Mouse (Mus musculus) adrenal gland, postnatal 36 days (tissue): ENCODE measurements at regions not wholly inside any gene's neighbourhood (a gene's known extent, or its start where the extent isn't known, plus 50 kb on each side); places are given as distances from the start of the nearest gene placed in this dataset.
A peak's percentile ranks its signal among the peaks of the same experiment; 100 is the strongest.

Source experiments
- DNase-seq, 2 experiments: peaks; one replicate each; pipeline ENCODE4 v3.0.0; 2021; ENCODE audit warnings: mixed read lengths in 1 of 2

DNA sequence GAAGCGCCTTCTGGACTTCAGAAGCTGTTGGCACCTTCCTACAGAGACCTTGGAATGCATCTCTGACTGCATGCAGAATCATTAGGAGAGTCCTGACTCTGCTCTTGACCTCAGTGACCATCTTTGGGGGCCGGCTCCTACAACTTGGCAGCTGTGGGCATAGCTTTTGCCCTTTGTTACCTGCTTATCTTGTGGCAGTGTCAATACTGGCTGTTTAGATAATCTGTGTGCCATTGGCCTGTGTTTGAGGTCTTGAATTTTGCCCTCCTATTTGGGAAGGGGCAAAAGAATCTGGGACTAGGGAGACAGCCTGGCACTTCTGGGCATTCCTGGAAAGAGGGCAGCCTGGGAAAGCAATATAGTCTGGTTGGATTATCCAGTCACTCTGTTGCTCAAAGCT, 137.8 kb upstream of the Gli2 start:
- DNase-seq: no peak

DNA sequence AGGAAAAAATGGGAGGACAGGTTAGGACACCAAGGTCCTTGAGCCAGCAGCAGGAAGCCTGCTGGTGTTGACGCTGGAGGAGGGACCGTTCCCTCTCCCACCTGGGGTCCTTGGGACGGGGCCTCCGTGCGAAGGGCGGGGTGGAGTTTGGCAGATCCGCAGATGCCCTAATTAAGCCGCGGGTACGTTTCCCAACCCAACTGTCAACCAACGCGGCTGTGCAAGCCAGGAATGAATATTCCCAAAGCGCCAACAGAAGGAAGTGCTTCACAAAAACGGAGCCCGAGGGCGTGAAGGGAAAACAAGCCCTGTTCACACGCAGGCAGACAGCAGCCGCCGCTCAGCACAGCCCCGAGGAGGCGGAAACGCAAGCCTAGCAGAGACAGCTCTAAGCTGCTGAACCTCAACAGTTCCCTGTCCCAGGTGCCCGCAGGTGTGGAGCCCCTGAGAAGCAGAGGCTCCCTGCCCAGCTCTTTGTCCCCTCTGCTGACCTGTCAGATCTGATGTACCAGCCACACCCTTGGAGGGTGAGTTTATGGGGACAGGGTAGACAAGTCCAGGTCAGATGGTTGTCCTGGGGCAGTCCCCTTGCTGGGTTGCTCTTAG, 136.1 kb upstream of the Gli2 start:
- no peak for DNase-seq

- no peak for DNase-seq
Measured at GRCm38 (mm10) chr1:119187301-119187700, 133.9 kb upstream of the Gli2 start.

- peak; percentile 39 to 51 for DNase-seq
Measured at GRCm38 (mm10) chr1:119186856-119187255, 133.4 kb upstream of the Gli2 start.

DNA sequence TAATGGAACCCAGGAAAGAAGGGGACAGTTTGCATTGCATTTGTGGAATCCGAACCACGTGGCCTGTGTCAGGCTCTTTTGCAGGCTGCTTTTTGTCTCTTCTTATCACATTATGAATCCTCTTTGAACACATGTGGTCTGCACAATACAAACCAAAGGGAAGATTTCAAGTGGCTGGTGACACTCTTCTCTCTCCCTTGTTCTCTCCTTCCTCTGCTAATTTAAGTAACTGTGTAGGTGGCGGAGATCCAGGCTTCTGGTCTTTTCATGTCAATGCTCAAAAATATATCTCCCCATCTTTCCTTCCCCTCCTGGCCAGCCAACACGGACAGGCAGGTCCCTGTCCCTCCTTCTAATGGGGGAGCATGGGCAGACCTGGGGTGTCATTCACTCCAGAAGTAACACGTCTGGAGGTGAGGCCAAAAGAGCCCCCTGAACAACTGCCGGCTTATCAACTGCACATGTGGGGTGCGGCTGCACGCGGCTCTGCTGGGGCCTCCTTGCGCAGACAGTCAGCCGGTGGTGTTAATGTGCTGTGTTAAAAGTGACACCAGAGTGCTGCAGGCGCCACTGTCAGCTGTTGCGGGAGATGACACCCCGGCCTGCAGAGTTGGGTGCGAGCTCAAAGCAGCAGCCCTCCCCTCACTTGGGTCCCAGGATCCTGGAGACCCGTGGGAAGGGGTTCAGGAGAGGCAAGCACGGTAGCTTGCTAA, 130.3 kb upstream of the Gli2 start:
- no peak for DNase-seq

- no peak for DNase-seq
Measured at GRCm38 (mm10) chr1:119173030-119173756, 119.8 kb upstream of the Gli2 start.

DNA sequence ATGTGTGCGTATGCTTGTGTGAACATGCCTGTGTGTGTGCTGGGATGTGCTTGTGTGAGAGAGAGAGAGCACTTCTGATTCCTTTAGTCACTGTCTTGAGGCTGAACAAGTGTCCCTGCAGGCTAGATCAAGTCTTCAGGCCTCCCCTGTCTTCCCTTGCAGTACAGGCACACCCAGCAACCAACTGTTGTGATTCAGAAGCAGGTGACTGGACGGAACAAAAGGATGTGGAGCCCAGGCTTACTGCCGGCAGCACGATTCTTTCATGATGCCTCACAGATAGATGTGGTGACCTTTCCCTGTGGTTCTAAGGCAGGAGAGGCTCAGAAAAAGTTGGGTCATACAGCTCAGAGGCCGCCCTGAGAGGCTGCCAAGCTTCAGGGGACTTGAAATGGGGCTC, 114.0 kb upstream of the Gli2 start:
- DNase-seq: no peak

DNA sequence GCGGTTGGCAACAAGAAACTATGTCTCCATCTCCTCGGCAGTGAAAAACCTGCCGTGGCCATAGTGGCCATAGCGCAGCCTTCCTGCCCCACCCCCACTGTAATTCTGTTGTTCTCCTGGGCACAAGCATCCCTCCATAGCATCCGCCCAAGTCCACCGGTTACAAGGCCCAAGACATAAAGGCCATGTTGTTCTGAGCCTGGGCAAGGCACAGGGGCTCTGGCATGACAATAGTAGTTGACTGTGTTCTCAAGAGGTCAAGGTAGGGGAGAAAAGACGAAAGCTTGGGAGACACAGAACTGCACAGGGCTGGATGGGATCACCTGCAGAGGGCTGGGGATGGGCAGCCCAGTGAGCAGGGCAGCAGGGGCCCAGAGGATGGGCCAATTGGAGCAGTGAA, 112.9 kb upstream of the Gli2 start:
- DNase-seq: no peak

DNA sequence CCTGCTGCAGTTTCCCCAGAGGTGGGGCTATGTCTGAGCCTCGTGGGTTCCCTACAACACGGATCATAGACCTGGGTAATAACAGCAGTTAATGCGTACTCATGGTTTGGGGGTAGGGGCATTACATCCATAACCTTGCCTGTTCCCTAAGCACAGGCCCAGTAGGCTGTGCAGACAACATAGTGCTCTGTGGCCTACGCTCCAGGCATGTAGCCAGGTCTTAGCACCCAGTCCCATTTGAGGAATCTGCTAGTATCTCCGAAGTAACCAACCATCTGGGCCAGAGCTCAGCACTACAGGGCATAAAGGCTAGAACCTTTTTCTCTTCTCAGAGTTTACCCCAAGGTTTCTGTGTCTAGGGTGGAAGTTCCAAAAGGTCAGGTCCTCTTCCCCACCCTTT, 111.4 kb upstream of the Gli2 start:
- no peak for DNase-seq

GRCm38 (mm10) chr1:119163846-119164245, 110.4 kb upstream of the Gli2 start:
- DNase-seq: peak; percentile 8 to 37

DNA sequence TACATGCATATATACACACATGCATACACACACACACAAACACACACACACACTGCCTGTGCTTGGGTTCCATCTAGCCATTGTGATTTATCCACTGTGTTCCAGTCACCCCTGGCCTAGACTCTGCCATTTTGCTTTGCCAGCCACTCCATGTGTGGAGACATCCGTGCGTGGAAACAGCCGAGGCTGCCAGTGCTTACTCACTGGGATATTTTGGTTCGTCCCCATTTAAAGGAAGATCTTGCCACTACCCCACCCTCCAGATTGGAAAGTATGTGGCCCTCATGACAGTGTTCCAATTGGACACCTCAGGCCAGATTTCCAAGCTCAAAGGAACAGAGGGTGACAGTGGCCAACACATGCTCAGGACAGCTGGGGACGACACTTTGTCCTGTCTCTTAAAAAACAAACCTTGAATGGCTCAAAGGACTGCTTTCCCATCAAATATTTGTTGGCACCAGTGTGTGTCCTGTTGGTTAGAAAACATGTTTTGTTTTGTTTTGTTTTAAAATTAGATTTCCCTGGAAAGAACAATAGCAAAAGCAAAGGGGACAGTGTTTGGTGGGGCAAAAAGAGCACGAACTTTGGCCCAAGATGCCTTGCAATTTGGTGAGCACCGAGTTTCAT, 109.8 kb upstream of the Gli2 start:
- DNase-seq: no peak

DNA sequence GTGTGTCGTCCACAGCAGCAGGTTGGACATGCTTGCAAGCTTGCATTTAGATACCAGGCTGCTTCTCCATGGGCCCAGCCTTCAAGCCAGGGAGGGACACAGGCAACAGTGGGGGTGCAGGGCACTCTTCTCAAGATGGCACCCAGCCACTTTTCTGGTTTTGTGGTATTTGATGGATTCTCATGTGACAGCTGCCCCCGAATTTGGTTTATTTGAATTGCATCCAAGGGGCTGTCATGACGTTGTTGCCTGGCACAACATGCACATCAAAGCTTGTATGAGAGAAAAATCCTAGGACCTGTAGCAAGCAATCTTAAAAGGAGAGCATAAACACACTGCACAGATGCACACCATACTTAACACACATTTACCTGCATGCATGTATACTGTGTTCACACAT, 108.3 kb upstream of the Gli2 start:
- no peak for DNase-seq

DNA sequence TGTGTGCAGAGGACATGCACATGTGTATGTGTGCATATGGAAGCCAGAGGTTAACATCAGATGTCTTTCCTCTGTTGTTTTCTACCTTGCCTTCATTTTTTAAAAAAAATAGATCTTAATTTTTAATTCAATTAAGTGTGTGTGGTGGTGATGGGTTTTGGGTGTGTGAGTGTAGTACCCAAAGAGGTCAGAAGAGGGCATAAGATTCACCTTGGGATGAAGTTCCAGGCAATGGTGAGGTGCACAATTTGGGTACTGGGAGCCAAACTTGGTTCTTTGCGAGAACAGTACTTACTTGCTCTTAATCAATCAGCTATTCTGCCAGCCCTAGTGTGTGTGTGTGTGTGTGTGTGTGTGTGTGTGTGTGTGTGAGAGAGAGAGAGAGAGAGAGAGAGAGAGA, 106.9 kb upstream of the Gli2 start:
- DNase-seq: no peak

GRCm38 (mm10) chr1:119157171-119157700, 103.8 kb upstream of the Gli2 start:
- no peak for DNase-seq

DNA sequence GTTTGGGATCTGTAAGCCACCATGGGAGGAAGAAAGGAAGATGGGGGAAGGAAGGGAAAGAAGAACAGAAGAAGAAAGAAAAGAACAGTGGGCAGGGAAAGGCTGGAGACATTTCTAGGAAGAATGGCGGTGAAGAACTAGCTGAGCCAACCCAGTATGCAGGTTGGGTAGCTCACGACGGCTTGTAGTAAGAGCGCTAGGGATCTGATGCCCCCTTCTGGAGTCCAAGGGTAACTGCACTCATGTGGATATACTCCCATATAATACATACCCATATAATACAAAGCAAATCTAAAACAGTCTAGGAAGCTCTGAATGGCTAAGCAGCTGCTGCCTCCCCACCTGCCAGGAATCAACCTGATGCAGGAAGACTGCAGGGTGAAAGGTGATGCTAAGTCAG, 100.2 kb upstream of the Gli2 start:
- no peak for DNase-seq

GRCm38 (mm10) chr1:119152776-119153175, 99.4 kb upstream of the Gli2 start:
- peak; percentile 25 to 35 for DNase-seq

- DNase-seq: no peak
Measured at GRCm38 (mm10) chr1:119147506-119147905, 94.1 kb upstream of the Gli2 start.

- DNase-seq: no peak
Measured at GRCm38 (mm10) chr1:119143808-119144207, 90.4 kb upstream of the Gli2 start.

- DNase-seq: no peak
Measured at GRCm38 (mm10) chr1:119129039-119129438, 75.6 kb upstream of the Gli2 start.

- DNase-seq: no peak
Measured at GRCm38 (mm10) chr1:119125561-119125960, 72.1 kb upstream of the Gli2 start.

DNA sequence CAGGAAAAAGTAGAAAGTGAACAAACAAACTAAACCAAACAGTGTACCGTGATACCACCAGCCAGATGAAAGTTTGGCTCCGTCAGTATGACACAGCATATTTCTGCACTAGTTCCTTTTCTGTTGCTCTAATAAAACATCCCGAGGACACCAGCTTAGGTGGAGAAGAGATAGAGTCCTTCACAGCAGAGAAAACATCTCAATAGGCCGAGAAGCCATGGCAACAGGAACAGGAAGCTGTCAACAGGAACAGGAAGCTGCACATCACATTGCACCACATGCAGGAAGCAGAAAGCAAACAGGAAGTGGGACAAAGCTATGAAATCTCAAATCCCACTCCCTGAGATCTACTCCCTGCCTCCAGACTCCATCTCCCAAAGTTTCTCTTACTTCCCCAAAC, 71.4 kb upstream of the Gli2 start:
- no peak for DNase-seq

GRCm38 (mm10) chr1:119124063-119124462, 70.6 kb upstream of the Gli2 start:
- no peak for DNase-seq

DNA sequence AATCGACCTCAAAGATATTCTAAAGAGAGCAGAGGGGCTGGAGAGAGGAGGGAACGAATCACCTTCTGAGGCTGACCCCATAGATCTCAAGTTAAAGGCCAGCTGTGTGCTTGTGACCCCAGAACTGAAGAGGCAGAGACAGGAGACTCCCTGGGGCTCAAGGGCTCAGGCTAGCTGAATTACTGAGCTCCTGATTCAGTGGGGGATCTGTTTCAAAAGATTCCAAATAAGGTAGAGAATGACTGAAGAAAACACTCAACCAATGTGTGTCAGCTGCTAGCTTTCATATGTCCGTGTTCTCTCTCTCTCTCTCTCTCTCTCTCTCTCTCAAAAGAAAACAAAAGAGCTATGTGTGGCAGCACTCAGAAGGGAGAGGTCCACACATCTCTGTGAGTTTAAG, 70.0 kb upstream of the Gli2 start:
- no peak for DNase-seq
